Mouse (Mus musculus): Measurements from ENCODE around the gene Mum1.

The Mum1 gene

DNA sequence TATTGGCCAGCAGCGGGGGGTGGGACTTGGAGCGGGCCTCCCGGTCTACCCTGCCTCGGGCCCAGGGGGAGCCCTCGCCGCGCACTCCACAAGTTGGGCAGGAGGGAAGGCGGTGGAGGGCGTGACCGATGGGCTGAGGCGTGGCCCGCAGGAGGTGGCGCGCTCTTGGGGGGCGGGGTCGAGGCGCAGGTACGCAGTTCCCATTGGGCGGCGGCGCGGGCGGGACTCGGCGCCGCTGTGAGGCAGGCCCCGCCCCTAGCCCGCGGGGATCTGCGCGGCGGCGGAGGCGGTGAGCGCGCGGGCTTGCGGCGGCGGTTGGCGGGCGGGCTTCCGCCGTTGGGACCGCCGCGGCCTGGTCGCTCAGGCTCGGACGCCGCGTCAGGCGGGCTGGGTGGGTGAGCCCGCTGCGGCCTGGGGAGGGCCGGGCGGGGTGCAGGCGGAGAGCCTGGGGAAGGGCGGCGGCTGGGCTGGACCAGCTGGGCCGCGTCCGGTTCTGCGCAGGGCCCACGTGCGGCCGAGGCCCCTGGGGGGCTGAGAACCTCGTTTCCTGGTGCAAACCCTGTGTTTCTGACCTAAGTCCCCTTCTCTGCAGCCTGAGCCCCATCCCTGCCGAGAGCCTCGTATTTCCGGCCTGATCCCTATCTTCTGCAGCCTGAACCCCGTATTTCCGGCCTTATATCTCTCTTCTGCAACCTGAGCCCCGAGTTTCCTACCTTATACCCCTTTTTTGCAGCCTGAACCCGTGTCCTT is at the start of gene Mum1:
Gene Mum1, plus strand, starts transcription at position 19 of the 750 bp plus-strand sequence.
- under 1% methylated on average over 72 of the region's 75 CpGs for WGBS

- WGBS: 75% methylated on average over 7 of the region's 7 CpGs
Observed at GRCm38 (mm10) chr10:80177441-80178279, 48.6 kb upstream of the Mum1 start.

DNA sequence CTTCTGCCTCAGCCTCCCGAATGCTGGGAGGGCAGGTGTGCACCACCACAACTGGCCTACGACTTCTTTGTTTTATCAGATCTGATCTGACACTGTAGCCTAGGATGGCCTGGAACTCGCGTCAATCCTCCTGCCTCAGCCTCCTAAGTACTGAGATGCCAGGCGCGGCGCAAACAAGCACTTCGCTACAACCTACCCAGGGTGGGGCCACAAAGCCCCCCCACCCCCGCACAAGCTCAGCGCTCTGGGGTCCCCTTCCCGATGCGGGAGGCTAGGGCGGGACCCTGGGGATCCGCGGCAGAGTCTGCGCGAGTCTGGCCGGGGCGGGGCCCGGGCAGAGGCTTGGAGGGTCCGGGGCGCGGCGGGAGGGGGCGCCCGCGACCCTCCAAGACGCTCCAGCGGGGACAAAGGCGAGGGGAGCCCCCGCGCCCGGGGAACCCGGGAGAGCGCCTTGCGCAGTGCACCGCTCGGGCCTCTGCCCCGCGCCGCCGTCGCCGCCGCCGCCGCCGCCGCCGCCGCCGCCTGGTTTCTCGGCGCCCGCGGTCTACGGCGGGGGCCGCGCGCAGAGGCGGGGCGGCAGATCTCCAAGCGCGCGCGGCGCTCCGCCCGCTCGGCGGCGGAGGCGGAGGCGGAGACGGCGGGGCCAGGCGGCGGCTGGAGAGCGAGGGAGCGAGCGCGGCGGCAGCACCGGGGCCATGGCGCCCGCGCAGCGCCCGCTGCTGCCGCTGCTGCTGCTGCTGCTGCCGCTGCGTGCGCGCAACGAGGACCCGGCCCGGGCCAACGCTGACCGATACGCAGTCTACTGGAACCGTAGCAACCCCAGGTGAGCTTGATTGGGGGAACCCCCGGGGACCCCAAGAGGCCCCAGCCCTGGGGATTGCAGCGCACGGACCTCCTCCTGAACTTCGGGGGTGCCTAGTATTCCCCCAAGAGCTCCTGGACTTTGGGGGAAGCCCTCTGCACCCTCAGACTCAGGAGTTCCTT is 46.9 kb upstream of the Mum1 start, which contains the start of gene Efna2:
Gene Efna2, plus strand, starts transcription at position 415 of the 984 bp plus-strand sequence.
- 2% methylated on average over 97 of the region's 106 CpGs for WGBS

GRCm38 (mm10) chr10:80180288-80180687 is 45.9 kb upstream of the Mum1 start:
- WGBS: 48% methylated on average over 6 of the region's 6 CpGs

DNA sequence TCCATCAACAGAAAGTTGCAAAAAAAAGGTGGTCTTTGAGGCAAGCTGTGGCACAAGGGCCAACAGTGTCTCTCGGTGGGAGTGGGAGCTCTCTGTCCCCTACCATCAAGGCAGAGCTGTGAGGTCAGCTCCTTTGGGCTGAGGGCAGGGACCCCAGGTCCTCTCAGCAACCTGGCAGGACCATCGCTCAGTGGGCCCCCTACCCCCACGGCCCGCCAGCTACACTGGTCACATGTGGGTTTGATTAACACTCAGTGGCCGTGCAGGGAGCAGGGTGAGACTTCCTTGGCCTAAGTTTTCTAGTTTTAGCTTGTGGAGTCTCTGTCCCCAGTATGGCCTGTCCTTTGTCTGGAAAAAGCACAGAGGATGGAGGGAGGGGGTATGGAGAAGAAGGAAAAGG is 45.4 kb upstream of the Mum1 start:
- 55% methylated on average over 5 of the region's 5 CpGs for WGBS

GRCm38 (mm10) chr10:80182547-80182946 is 43.7 kb upstream of the Mum1 start:
- 93% methylated on average over 7 of the region's 7 CpGs for WGBS

GRCm38 (mm10) chr10:80186649-80187048 is 39.6 kb upstream of the Mum1 start:
- WGBS: 68% methylated on average over 27 of the region's 27 CpGs

DNA sequence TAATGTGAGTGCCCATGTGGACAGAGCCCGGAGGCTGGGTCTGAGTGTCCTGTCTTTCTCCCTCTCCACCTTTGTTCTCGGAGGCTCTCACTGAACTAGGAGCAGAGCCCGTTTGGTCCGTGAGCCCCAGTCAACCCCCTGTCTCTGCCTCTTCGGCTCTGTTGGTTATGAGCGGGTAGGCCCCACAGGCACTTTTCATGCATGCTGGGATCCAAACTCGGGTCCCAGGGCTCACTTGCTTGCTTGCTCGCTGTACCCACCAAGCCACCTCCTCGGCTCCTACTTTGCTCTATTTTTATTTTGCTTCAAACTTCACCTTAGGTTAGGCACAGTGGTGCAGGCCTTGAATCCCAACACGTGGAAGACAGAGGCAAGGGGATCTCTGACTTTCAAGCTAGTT is 38.5 kb upstream of the Mum1 start:
- 90% methylated on average over 10 of the region's 10 CpGs for WGBS

GRCm38 (mm10) chr10:80188453-80189024 is 37.7 kb upstream of the Mum1 start:
- WGBS: 83% methylated on average over 15 of the region's 15 CpGs

DNA sequence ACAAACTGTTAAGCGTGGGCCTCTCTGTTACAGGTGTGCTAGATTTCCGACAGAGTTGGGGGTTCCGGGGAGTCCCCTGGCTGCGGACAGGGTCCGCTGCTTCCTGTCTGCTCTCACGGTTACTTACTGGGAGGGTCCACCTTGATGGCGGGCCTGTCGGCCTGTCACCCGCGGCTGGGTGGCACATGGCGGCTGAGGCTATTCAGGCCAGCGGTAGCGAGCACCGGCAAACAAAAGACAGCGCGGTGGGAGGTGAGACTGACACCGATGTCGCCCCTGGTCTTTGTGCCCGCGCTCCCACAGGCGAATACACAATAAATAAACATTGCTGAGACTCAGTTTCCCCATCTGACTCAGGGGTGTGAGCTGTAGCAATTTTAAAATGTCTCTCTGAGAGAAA is 36.2 kb upstream of the Mum1 start:
- 26% methylated on average over 21 of the region's 21 CpGs for WGBS

GRCm38 (mm10) chr10:80190491-80191051 is 35.7 kb upstream of the Mum1 start:
- 4% methylated on average over 48 of the region's 48 CpGs for WGBS

- 95% methylated on average over 6 of the region's 6 CpGs for WGBS
Observed at GRCm38 (mm10) chr10:80193976-80194375, 32.3 kb upstream of the Mum1 start.

DNA sequence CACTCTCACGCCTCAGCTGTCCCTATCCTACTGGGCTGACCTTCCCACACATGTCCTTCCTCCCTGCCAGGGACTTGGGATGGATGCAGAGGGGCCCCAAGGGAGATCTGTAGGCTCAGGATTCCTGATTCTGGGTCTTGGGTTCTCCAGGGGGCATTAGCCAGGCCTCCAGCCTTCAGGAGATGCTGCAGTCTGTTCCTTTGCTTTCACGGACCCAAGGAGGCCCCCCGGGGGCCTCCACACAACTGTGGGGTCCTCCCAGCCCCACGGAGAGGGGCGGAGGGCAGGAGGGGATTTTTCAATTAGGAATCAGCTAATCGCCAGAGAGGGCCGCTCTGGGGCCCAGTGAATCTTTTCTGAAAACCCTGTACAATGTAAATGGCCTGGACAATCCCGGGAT is 31.8 kb upstream of the Mum1 start:
- WGBS: 67% methylated on average over 8 of the region's 8 CpGs

GRCm38 (mm10) chr10:80196167-80196566 is 30.1 kb upstream of the Mum1 start:
- 94% methylated on average over 1 of the region's 1 CpGs for WGBS

DNA sequence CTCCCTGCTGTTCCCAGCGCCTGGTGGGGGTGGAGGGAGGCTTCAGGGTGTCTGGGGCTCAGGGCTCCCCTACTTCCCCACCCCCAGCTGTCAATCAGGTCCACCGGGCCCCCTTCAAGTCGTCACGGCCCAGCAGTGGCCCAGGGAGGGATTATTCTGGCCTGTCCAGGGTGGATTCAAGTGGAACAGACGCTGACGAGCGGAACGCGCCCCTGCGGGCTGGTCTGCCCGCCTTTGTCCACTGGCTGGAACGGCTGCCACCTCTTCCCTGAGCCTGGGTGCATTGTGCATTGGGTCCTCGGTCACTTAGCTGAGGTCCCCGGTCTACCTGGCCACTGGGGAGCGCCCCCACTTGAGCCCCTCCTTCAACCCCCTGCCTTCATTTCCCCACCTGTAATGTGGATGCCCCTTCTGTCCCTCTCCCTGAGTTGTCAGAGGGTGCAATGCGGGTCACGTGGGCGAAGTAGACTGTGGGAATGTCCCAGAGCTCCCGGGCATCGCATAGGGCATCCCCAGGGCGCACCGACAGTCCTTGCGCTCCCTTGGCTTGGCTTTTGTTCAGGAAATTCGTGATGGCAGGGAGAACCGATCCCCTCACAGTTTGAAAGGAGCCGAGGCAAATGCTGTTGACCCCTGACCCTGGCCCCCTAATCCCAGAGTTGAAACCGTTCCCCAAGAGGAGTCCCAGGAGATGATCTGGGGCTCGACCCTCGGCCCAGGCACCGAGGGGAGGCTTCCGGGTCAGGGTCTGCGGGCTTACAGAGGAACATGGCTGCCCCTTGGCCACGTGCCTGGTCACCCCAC is 29.3 kb upstream of the Mum1 start:
- WGBS: 67% methylated on average over 33 of the region's 33 CpGs

DNA sequence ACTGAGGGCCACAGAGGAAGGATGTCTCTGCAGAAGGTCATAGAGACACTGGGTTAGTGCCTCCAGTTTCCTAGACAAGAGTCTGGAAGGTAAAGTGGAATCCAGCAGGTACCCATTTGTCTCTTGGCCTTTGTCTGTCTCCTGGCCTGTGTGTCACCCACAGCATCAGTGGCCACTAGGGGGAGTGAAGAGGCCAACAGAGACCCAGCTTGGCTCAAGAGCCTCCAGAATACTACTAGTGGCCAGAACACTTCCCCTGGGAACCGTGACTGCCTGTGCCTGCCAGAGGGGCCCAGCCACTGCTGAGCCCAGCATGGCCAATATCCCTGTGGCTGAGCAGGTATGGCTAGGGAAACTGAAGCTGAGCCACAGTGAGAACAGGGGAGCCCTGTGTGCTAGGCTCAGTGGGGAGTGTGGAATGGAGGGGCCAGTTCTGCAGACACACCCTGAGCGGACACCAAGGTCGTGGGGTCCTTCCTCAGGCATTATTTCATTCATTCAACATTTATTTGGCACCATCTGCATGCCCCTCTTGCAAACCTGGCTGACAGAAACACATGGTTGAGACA is 26.7 kb upstream of the Mum1 start:
- WGBS: 53% methylated on average over 3 of the region's 3 CpGs

- 92% methylated on average over 6 of the region's 6 CpGs for WGBS
Observed at GRCm38 (mm10) chr10:80200485-80200884, 25.7 kb upstream of the Mum1 start.

- 30% methylated on average over 7 of the region's 7 CpGs for WGBS
Observed at GRCm38 (mm10) chr10:80204055-80204454, 22.2 kb upstream of the Mum1 start.

- 90% methylated on average over 1 of the region's 1 CpGs for WGBS
Observed at GRCm38 (mm10) chr10:80207201-80207600, 19.0 kb upstream of the Mum1 start.

DNA sequence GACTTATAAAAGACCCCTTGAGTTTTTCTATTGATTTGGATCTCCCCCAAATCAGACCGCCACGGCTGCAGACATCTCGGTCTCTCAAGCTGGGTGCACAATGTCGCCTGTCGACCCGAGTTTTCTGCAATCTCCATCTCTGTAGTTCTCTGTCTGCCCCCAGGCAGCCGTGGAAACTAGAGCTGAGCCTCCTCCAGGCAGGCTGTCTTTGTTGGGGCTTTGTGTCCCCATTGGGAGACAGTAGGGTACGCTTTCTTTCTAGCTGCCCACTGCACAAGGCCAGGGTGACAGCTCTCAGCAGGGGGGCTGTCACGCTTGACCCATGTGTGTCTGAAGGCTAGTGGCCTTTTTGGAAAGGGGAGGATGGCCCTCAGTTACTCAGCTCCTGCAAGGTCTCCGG is 18.6 kb upstream of the Mum1 start:
- WGBS: 81% methylated on average over 10 of the region's 10 CpGs
